In the genomic region with DNA sequence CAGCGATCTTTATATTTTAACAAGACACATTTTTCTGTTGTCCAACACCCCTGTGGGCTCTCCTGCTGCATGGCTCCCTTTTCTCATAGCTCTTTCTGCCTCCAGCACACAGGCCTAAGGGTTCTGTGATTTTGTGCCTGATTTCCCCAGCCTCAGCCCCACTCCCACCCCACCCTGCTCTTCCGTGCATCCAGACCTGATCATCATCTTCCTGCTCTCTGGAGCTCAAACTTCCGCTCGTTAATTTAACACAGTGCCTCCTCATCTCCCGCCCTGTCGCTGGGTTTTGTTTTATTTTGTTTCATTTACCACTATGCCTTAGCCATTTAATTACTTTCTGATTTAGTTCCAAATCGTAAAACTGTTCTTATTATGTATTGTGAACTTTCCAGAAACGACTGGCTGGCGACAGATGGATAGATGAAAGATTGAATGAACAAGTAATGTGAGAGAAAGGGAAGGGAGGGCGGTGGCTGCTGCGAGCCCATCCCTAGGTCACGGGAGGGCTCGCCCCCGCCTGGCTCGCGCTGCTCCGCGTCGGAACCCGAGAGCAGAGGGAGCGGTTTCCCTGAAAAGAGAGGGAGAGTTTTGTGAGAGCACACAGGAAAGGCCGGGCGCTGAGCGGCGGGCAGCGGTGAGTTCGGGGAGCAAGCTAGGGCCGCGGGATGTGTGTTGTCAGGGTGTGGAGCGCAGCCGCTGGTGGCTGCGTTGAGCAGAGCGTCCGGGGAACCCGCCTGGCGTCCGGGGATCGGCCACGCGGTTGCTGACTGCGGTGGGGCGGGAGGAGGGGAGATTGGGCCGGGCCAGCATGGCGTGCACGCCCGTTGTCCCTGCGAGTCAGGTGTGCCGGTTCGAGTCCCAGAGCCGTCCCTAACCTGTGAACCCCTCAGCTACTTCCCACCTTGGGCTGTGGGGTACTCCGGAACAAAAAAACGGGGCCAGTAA, we compare ENCODE assay signal across 8 mouse cellular contexts. TPM values are rescaled to one million over a fixed set of nuclear protein-coding genes. Genes with fewer than 3 reads are reported as not detected.
DNase-seq lines count a peak whose midpoint lies in the region; ATAC-seq lines count a peak whose summit lies in the region.

Agk (plus strand) TSS at position 276 of the 945 bp plus-strand sequence.

- no peaks in the 10 kb centered on the region for H3K9me3 ChIP-seq in intestine, embryonic 14.5 days (ENCODE audit: control insufficient read depth, low read length)

- intact Hi-C loops in left cerebral cortex, postnatal 14 days (cut with DNase I): no loop called here

- ATAC-seq in intestine, embryonic 14.5 days (replicated peaks; ENCODE audit: low FRiP score, low TSS enrichment, low read depth): peak; percentile 96

- H3K9ac ChIP-seq in intestine, embryonic 14.5 days (ENCODE audit: low read length): peak within 1 kb of the TSS; percentile 81

- peak; percentile 86 for DNase-seq in adipocyte (ENCODE audit: low spot score)
- peak; percentile 87 for DNase-seq in embryo, embryonic 10.5 days (ENCODE audit: low spot score)
- DNase-seq in gastrocnemius, postnatal 25 days: peak; percentile 76
- peak; percentile 93 for DNase-seq in intestine, embryonic 14.5 days (ENCODE audit: low spot score)
- peak; percentile 63 to 68 for DNase-seq in left cerebral cortex, postnatal 14 days (ENCODE audit: low spot score in 2 of 2)
- DNase-seq in mesoderm, embryonic 11.5 days (ENCODE audit: low read depth, low spot score): peak; percentile 91
- DNase-seq in right cerebral cortex, postnatal 36 days (ENCODE audit: low spot score in 2 of 2): peak; percentile 38 to 41
- peak; percentile 79 for DNase-seq in yolk sac, embryonic 10.5 days (ENCODE audit: low spot score)

- H3K4me2 ChIP-seq in intestine, embryonic 14.5 days (ENCODE audit: low read length): peak within 1 kb of the TSS; percentile 62

- H3K27ac ChIP-seq in intestine, embryonic 14.5 days (ENCODE audit: low read depth): peak within 1 kb of the TSS; percentile 80

- H3K27me3 ChIP-seq in intestine, embryonic 14.5 days (replicated peaks; ENCODE audit: control insufficient read depth, insufficient read depth, low read length): no peaks in the 10 kb centered on the region

- WGBS in intestine, embryonic 14.5 days: 3% methylated on average over 52 of the region's 52 CpGs

- peaks cover 9% of the 10 kb centered on the region for H3K36me3 ChIP-seq in intestine, embryonic 14.5 days (ENCODE audit: control insufficient read depth, insufficient read depth, low read length)

- no peaks in the 10 kb centered on the region; the same call in 1 of the 2 replicates for H3K4me1 ChIP-seq in intestine, embryonic 14.5 days (replicated peaks; ENCODE audit: control insufficient read depth, insufficient read depth, low read length)

- peak within 1 kb of the TSS; percentile 67 for H3K4me3 ChIP-seq in intestine, embryonic 14.5 days (ENCODE audit: low read depth, low read length)

RNA-seq across cellular contexts. Expression of gene Agk, which starts in this region (rescaled TPM):
- 1 to 10 TPM; 7.3 to 7.8 TPM for total RNA-seq in gastrocnemius, postnatal 25 days (2021)
- 41.4 and 46.7 TPM in 2 replicates for polyA plus RNA-seq in intestine, embryonic 14.5 days (2014; fragmentation: Nextera tagmentation; extraction: Ambion mirVana)
- total RNA-seq in left cerebral cortex, postnatal 14 days (2021): 10 to 100 TPM; 50.7 to 51.6 TPM

Comparison
In these comparisons a context has a peak if more than half of its experiments do, and no peak if none do; other contexts are left out.
1. Peak in every context shown above with its lines: DNase-seq, ATAC-seq, H3K4me3 ChIP-seq and H3K27ac ChIP-seq.
2. RNA of gene Agk (total RNA-seq): 50.7 to 51.6 TPM in left cerebral cortex, postnatal 14 days; 7.3 to 7.8 TPM in gastrocnemius, postnatal 25 days; every median in the first group is over 4 times any median in the second.
3. DNase-seq: peak in every context shown above with its lines; median percentile 93 in intestine, embryonic 14.5 days; 91 in mesoderm, embryonic 11.5 days; 87 in embryo, embryonic 10.5 days; 86 in adipocyte; 79 in yolk sac, embryonic 10.5 days; 76 in gastrocnemius, postnatal 25 days; 66 in left cerebral cortex, postnatal 14 days; 40 in right cerebral cortex, postnatal 36 days.